Mouse (Mus musculus): ENCODE measurements around the gene Gm10644.

Gene Gm10644

DNA sequence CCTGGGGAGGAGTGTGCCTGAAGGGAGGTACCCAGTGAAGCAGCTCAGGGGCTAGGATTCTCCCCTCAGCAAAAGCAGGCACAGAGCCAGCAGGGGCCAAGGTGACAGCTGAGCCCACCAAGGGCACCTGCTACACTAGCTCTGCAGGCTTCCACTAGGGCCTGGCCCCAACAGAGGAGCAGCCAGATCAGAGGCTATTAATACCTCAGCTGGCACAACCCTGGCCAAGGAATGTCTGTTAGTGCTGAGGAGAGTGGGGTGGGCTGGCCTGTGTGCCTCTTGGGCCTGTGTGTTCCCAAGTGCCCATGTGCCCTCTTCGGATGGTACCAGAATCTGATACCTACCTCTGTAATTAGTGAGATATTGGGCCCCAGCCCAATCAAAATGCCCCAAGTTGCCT is 25.2 kb upstream of the Gm10644 start:
- DNase-seq: no peak

DNA sequence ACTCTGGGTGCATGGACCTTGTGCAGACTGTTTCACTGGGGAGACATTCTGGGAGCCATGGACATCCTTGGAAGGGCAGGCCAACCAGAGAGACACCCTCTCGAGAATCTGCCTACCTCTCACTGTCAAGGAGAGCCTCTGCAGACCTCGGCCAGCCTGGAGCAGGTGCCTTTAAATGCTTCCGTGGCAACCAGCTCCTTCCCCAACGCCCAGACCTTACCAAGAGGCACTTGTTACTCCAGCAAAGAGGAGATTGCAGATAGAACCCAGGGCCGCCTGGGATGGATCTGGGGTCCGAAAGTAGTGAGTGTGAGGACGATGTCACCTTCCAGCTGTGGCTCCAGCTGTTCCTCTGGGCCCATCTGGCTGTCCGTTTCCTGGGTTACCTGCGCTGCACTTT is 23.2 kb upstream of the Gm10644 start:
- no peak for DNase-seq

DNA sequence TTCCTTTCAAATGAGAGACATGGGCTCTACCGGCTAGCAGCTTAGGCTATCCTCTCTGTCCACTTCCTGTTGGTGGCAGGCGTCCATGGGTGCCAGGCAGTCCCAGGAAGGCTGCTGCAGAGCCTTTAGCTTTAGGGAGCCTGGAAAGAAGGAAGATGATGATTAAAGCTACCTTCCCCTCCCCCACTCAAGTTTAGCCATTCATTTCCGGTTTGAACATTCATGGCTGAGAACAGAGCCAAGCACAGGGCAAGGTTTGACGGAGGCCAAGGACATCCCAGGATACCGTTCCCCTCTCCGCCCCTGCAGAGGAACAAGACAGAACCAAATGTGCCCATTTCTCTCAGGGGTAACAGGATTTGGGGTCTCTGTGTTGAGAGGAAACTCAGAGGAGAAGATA is 22.6 kb upstream of the Gm10644 start:
- DNase-seq: no peak

DNA sequence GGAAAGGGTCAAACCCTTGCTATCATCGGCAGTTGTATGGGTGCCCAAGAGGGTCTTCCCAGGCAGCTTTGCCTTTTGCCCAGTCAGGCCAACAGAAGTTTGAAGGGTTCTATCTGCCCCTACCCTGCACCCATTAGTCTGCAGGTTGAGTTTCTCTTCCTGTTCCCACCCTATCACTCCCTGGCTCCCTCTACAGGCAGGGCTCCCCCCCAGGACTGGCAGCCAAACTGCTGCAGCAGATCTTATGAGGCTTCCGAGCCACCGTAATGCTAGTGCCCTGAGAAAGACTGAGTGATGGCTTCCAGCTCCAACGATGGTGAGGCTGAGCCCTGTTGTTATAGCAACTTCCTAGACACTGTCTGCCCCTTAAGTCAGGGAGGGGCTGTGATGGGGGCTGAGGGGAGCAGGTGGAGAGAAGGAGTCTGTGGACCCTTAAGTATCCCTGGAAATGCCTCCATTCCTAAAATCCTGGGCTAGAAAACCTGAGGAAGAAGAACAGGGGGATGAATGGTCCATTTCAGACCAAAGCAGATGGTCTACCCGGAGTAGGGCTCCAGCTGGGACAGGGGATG is 21.9 kb upstream of the Gm10644 start:
- DNase-seq: no peak

DNA sequence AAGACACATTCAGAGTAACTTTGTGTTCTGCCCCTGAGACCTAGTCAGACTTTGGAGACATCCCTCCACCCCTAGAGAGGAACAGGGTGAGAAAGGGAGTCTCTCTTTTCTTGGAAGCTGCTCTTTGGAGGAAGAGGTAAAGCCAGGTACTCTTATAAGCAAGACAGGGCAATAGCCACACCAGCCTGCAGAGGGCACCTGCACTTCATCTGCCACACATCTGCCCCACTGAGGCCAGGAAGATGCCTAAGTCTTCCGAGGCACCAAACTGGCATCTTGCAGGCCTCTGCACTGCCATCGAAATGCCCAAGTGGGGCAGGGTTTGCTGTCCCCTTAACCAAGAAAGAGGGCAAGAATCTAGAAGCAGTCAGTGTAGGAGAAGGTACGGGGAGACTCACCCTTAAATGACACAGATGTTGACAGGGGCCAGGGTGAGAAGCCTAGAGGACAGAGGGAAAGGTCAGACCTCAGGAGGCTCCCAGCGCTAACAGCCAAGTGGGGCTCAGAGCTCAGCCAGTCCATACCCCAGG is 21.2 kb upstream of the Gm10644 start:
- DNase-seq: no peak

DNA sequence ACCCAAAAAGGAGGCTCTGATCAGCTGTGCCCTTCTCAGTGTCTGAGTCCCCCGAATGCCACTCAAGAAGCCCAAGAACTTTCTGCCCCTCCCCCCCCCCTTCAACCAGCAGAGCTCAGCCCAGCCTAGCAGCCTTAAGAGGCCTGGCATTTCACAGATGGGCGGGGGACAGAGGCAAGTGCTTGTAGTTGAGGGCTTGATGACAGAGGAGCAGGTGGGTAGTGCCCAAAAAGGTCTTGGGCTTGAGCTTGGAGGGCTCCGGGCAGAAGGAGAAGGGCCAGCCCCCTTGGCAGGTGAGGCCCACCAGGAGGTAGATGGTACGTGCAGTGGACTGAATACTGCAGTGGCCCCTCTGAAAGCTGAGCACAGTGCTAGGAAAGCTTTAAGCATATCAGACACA is 19.5 kb upstream of the Gm10644 start:
- DNase-seq: no peak

DNA sequence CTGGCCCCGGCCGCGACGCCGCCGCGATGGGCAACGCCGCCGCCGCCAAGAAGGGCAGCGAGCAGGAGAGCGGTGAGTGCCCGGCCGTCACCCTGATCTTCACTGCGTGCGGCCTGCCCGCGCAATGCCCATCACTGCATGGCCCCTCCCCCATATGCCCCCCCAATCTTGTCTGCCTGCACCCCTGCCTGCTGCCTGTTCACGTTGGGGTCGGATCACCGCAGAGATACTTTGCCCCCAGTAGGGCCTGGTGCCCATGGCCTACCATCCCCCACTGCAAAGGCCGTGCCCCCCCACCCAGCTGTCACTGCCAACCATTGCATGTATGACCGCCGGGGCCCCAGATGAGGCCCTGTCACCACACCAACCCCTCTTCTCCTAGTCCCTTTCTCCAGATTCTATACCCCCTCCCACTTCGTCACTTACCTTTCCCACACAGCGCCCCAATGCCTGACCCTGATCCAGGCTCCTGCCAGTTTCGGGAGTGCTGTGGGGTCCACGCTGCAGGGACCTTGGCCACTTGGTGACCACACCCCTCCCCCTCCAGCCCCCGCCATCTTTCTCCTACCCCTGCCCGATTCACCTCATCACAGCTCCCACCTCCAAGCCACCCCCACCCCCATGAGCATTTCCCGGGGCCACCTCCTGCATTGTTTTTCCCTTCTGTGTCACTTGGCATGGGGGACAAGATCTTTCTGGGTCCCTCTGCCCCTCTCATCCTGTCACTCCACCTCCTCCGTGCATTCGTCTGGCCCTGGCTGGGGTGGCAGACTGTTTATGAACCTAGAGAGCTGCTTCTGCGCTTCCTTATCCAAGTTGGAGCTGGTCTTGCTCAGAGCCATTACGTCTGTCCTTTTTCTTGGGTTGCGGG is 18.4 kb upstream of the Gm10644 start:
- DNase-seq: peak in 1 of 2 experiments; percentile 40

DNA sequence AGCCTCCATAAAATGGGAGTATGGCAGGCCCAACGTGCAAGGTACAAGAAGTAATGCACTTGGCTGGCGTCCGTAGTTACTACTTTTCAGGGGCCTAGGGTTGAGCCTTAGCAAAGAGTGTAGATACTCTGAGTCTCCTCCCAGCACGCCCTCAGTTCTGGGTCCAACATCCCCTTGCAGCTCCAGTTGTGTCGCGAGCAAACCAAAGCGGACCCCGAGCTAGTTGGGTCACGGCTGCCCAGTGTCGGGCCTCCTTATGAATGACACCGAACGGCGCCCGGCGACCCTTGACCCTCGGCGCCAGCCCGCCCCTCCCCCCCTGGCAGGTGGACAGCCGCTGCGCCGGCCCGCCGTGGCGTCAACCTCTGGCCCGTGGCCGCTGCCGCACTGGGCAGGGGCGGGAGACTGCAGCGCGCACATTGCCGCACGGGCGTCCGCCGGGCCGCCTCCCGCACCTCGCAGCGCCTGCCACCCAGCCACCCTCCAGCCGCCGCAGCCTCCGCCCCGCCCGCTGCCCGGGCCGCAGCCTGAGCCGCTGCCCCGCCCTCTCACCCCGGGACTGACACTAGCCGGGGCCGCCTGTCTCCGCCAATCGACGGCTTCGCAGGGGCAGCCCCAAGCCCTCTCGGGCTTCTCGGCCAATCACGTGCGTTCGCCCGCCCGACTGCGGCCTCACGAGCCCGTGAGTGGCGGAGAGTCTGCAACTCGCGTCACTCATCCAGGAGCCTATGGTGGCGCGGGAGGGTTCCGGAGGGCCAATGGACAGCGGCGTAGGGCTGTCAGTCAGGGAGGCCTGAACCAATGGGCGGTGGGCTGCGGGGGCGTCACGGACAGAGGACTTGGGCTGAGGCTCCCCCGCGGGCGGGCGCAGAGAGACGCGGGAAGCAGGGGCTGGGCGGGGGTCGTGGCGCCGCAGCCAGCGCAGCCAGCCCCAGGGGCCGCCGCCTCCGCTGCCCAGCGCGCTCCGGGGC is 17.4 kb upstream of the Gm10644 start, which contains the start of gene Prkaca:
Gene Prkaca, plus strand, starts transcription at position 844 of the 971 bp plus-strand sequence.
- DNase-seq: peak; percentile 99

DNA sequence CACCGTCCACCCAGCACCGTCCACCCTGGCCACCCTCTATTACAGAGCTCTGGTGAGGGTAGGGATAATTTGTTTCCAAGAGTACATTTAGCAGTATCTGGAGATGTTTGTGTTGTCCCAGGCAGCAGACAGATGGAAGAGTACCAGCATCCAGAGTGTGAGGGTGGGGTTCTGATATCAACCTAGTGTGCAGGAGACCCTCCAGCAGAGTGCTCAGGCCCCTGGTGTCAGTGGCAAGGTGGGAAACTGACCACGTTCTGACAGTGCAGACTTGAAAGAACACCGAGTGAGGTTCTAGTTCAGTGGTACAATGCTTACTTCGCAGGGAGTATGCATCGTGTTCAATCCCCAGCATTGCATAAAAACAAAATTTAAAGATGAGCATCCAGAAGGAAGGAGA is 16.7 kb upstream of the Gm10644 start:
- DNase-seq: no peak

DNA sequence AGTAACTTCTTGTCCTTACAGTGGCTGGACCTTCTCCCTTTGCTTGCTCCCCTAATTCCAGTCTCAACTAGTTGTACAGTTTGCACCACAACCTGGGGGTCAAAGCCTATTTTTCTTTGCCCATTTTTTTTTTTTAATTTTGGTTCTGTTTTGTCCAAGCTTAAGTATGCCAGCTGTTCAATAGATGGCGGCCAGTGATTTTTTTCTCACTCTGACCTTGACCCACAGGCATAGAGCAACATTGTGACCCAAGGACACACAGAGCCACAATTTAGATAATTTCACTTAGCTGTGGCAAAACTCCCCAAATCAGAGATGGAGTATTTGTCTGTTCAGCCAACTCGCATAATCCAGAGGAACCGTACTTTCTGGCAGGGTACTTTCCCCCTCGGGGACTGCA is 16.1 kb upstream of the Gm10644 start:
- DNase-seq: no peak

DNA sequence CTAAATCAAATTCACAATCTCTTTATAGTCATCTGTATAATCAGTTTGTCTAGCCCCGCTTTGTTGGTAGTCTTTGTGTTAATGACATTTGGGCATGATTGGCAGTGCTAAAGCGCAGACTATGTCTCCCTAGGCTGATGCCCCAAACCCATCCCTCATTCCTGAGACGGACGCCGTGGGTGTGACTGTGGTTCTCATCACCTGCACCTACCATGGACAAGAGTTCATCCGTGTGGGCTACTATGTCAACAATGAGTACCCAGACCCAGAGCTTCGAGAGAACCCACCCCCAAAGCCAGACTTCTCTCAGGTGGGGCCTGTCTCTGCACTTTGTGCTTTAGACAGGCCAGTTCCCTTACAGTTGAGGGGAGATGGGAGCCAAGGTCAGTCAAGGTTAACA is 12.7 kb upstream of the Gm10644 start:
- no peak for DNase-seq

DNA sequence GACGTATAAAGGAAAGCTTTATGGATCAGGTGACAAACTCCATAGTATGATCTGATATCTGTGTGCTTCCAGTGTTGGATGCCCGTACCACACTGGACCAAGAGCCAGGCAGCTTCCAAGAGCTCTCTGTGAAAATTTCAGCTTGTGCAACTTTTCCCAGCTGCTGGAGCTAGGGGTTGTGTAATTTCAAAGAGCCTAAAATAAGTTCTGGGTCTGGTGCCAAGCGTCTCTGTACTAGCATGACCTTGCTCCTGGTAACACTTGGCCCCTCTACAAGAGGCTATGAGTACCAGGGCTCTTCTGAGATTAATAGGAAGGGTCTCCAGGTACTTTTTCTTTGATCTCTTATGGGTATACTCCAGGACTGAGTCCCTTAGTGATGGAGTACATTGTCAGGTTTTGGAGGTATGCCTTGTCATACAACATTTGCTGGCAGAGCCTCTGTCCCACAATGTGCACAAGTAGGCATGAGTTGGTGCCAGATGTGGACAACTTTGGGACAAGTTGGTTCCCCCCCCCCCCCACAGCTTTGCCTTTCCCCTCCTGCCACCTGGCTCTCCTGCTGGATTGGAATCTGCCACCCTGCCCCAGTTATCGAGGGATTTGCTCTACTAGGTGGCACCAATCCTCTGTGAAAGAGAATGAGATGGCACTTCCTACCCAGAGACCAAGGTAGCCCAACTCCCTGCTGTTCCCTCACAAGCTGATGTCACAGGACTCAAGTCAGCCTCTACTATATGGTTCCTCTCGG is 9.2 kb upstream of the Gm10644 start:
- DNase-seq: no peak

DNA sequence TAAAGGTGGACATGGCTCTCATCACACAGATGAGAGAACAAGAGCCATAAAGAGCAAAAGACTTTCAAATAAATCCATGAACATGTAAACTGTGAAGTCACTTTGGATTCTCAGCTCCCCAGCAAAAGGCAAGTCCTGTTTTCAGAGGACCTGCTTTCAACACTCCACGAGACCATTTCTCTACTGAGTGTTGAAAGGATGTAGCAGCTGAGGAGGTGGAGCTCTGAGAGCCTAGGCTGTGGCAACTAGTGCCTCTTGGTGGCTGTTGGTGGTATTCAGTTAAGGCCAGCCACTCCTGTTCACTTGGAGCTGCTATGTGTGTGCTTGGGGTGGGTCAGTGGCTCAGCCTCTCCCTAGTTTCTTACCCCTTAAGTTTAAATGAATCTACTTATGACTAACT is 1.8 kb upstream of the Gm10644 start:
- DNase-seq: no peak

DNA sequence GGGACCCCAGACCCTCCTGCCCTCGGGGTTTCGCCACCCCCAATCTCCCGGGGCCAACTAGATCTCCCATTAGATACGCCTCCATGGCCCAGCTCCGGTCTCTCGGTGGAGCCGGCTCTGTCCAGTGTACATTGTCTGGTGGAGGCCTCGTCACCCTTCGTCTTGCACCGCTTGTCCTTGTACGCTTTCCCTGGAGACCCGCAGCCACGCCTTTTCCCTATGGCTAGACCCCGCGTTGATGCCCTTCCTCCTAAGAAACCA is 883 bp upstream of the Gm10644 start:
- DNase-seq: no peak

DNA sequence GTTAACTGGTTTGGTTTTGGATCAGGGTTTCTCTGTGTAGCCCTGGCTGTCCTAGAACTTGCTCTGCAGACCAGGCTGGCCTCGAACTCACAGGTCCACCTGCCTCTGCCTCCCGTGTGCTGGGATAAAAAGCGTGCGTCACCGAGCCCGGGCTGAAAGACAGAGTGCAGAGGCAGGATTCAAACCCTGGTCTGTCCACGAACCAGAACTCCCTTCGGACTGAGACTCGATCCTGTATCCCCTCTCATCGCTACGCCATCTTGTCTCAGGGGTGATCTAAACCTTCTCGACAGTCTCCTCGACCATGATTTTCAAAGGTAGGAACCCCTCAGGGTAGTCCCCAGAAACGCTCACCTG is 278 bp downstream of the Gm10644 start:
- no peak for DNase-seq

DNA sequence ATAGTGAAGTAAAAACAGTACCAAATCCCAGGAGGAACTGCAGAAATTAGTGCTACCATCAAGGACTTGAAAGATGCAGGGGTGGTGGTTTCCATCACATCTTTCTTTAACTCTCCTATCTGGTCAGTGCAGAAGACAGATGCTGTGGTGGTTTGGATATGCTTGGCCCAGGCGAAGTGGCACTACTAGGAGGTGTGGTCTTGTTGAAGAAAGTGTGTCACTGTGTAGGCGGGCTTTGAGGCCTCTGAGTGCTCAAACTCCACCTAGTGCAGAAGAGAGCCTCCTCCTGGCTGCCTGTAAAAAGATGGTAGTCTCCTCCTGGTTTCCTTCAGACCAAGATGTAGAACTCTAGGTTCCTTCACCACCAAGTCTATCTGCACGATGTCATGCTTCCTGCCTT is 9.5 kb downstream of the Gm10644 start:
- no peak for DNase-seq

DNA sequence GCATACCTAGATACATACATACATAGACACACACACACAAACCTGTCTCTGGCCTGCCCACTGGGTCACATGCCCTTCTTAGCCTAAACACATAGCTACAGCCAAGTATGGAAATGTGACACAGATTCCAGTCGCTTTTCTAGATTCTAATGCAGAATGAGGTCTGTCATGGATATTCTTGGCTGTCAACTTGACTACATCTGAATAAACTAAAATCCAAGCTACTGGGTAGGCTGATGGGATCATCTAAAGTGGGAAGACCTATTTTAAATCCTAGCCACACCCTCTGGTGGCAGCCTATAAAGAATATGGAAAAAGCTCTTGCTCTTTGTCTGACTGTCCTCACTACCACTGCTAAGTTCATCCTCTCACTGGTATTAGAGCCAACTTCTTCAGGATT is 12.6 kb downstream of the Gm10644 start:
- DNase-seq: no peak

DNA sequence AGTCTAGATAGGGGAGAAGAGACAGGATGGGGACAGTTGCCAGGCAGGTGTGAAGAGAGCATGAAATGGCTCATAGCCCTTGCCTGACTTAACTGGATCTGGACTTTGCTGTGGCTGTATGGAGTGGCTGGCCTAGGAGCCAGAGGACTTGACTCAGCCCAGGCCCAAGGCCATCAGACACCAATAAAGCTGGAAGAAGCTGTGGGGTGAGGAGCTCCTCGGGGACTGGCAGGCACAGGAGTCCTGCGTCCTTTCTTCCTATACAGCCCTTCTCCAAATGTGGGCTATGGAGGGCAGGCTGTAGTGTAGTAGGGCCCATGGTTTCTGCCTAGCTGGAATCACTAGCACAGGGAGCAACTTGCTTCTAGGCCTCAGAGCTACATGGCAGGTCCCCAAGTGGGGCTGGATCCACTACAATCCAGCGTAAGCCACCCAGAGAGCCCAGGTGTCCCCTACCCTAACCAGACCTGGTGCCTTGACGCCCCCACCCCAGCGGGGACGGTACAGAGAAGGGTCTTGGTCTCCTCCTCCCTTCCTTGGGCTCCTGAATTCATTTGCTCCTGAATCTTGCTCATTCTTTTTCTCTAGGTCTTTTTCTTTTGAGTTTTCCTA is 13.8 kb downstream of the Gm10644 start:
- DNase-seq: no peak

DNA sequence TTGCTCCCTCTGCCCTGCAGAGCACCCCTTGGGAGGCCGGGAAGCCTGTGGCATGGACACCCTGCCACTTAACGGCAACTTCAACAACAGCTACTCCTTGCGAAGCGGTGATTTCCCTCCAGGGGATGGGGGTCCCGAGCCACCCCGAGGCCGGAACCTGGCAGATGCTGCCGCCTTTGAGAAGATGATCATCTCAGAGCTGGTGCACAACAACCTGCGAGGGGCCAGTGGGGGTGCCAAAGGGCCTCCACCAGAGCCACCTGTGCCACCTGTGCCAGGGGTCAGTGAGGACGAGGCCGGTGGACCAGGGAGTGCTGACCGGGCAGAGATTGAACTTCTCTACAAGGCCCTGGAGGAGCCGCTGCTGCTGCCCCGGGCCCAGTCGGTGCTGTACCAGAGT is 16.7 kb downstream of the Gm10644 start:
- no peak for DNase-seq

DNA sequence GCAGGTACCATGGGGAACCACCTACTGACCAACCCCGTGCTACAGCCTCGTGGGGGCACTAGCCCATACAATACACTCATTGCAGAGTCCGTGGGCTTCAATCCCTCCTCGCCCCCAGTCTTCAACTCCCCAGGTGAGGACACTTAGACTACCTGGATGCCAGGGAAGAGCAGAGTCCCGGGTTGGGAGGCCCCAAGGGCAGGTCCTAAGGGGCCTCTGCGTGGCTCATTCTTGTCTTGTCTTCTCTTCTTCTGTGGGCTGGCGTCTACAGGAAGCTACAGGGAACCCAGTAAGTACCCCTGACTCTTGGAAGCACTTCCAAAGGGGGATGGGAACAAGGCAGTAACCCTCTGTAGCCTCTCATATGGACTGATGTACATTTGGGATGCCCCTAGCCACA is 17.4 kb downstream of the Gm10644 start:
- DNase-seq: no peak

DNA sequence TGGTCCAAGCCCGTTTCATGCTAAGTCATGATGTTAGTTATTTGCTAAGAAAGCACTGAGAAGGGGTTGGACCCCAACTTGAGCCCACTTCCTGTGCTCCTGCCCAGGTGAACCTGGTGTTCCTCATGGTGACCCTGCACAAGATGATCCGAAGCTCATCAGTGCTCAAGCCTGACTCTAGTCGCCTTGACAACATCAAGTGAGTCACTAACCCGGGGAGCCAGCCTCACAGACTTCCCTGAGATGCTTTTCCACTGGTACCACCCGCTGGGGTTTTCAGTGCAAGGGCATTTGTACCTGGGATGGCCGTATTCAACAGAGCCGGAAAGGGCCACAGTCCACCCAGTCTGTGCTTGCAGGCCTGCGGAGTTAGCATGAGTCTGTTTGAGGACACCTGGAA is 19.6 kb downstream of the Gm10644 start:
- no peak for DNase-seq

DNA sequence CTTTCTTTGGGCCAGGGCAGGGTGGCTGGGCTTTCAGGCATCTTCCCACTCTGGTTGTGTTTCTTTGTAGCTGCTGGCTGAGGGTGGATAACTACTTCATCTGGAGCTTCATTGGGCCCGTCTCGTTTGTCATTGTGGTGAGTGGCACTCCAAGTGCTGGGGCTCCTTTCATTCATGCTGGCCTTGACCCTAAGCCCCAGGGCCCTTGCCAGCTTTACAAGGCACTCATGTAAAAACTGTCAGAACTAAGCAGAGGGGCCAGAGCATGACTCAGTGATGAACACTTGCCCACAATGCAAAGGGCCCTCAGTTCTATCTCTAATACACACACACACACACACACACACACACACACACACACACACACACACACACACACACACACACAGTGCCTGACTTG is 20.0 kb downstream of the Gm10644 start:
- no peak for DNase-seq

All from thymus, adult 18-20 months (tissue).